Mouse (Mus musculus) hindbrain, embryonic 14.5 days (tissue): Measurements from ENCODE around the gene Srsf12. TPM values are rescaled to one million over a fixed set of nuclear protein-coding genes. Genes with fewer than 3 reads are reported as not detected.

Experiments used
- ATAC-seq: fragments of 200-750 bp; cut with Nextera tagmentation; 2 replicates; pipeline ENCODE4 v1.8.0; 2017; ENCODE audit warnings: moderate number of reproducible peaks, mild to moderate bottlenecking, moderate TSS enrichment, moderate library complexity; ENCODE audit not compliant: low FRiP score
- DNase-seq: peaks from one replicate; pipeline ENCODE4 v3.0.0-alpha.2; 2015; ENCODE audit warnings: low spot score
- H3K27ac ChIP-seq: fragments of 300-500 bp; sonication (generic); 2 replicates; pipeline ENCODE4 v1.5.1; 2014; ENCODE audit warnings: mild to moderate bottlenecking, moderate library complexity
- H3K27me3 ChIP-seq: fragments of 300-500 bp; sonication (generic); 2 replicates; pipeline ENCODE4 v1.6.1; 2014; ENCODE audit warnings: mild to moderate bottlenecking, low read length, mixed read lengths; ENCODE audit not compliant: control insufficient read depth, insufficient read depth
- H3K36me3 ChIP-seq: fragments of 300-500 bp; sonication (generic); replicated peaks from 2 replicates; pipeline ENCODE4 v1.6.1; 2014; ENCODE audit not compliant: control insufficient read depth, insufficient read depth
- H3K4me1 ChIP-seq: fragments of 300-500 bp; sonication (generic); replicated peaks from 2 replicates; pipeline ENCODE4 v1.6.1; 2014; ENCODE audit warnings: antibody characterized with exemption, low read length, mixed read lengths; ENCODE audit not compliant: control insufficient read depth, insufficient read depth
- H3K4me2 ChIP-seq: fragments of 300-500 bp; sonication (generic); replicated peaks from 2 replicates; pipeline ENCODE4 v1.6.1; 2014; ENCODE audit warnings: mild to moderate bottlenecking, moderate library complexity
- H3K4me3 ChIP-seq: fragments of 300-500 bp; sonication (generic); replicated peaks from 2 replicates; pipeline ENCODE4 v1.5.1; 2014; ENCODE audit warnings: mild to moderate bottlenecking, low read length
- H3K9ac ChIP-seq: fragments of 300-500 bp; sonication (generic); 2 replicates; pipeline ENCODE4 v1.6.1; 2014
- H3K9me3 ChIP-seq: fragments of 300-500 bp; sonication (generic); 2 replicates; pipeline ENCODE4 v1.6.1; 2016; ENCODE audit warnings: low read length; ENCODE audit not compliant: control insufficient read depth
- WGBS: fragments of 180-500 bp; shearing (Covaris S2); extraction: QIAGEN DNeasy Blood & Tissue Kit; methylation state at CpG from one replicate; pipeline ENCODE4 v1.1.7; 2014; 5-methylcytosine and 5-hydroxymethylcytosine counted together
- polyA plus RNA-seq: library from polyadenylated mRNA; unstranded; fragments of >200 nt; fragmentation: Nextera tagmentation; extraction: Ambion mirVana; gene quantifications from 2 replicates; pipeline ENCODE4 v1.2.1, GENCODE M21; 2014

Srsf12 gene
- polyA plus RNA-seq, 1 experiment from 2014 or later: 68.5 TPM

DNA sequence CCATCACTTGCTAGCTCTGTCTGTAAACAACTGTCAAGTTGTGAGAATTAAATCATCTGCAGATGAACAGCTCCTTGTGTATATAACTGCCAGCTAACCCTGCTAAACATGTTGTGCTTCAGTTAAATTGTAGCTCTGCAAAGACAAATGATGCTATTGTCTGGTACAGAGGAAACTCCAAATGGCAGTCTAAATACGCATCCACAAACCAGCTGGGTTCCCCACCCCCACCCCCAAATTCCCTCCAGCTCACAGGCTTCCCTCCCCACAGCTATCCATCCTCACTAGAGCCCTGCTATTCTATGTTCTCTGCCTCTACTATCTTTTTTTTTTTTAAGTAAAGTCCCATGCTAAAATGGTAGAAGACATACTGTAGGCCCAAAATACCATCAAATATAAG, 13.1 kb downstream of the Srsf12 start:
- no peak for DNase-seq
- Histone ChIP-seq H3K4me3 (no peak overlapping the region), H3K9me3 (no peaks in the 10 kb centered on the region), H3K27me3 (no peaks in the 10 kb centered on the region), H3K4me2 (no peak overlapping the region), H3K4me1 (no peaks in the 10 kb centered on the region), H3K27ac (no peak overlapping the region), H3K9ac (no peak overlapping the region), H3K36me3 (peaks cover 12% of the 10 kb centered on the region)
- WGBS: 74% methylated on average over 1 of the region's 1 CpGs
- no peak for ATAC-seq

DNA sequence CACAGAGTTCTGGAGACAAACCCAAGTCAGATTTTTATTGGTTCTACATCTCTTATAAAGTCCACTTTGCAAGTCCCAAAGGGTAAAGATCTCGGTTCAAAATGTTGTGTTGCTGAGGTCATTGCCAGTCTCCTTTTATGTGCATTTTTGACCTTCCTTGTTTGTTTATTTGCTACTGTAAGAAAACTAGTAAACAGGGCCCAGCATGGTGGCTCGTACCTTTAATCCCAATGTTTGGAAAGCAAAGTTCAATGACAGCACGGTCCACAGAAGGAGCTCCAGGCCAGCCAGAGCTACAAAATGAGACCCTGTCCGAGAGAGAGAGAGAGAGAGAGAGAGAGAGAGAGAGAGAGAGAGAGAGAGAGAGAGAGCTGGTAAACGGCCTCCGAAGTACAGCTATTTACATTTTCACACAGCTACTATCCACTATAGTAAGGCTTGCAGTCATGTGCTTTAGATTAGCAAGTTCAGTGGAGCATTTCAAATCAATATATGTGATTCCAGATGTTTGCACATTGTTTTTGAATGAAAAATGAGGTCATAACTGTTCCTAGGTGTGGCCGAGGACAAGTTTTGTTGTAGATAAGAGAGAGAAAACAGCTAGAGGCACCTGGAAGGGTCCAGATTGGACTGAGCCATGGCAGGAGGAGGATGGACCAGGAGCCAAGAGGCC, 15.3 kb downstream of the Srsf12 start:
- H3K4me1 ChIP-seq: no peaks in the 10 kb centered on the region
- 75% methylated on average over 7 of the region's 7 CpGs for WGBS

DNA sequence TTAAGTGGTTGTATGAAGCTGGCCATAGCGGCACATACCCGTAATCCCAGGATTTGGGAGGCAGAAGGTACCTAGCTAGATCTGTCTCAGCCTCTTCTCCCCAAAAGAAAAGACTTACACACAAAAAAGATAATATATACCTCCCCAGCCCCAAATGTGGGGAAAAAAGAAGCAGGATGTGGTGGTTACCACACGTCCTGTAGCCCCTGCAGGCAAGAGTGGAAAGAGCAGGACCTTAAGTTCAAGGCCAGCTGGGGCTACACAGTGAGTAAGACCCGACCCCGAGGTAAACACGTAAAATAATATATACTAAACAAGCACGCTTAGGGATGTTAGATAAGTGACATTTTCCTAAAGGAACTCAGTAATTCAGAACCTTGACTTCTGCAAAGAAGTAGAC, 18.4 kb downstream of the Srsf12 start:
- Histone ChIP-seq H3K36me3 (peaks cover 34% of the 10 kb centered on the region), H3K4me3 (no peak overlapping the region), H3K4me2 (no peak overlapping the region), H3K4me1 (no peaks in the 10 kb centered on the region), H3K27ac (no peak overlapping the region), H3K27me3 (no peaks in the 10 kb centered on the region), H3K9me3 (no peaks in the 10 kb centered on the region), H3K9ac (no peak overlapping the region)
- no peak for ATAC-seq
- WGBS: 87% methylated on average over 7 of the region's 7 CpGs
- no peak for DNase-seq

More for the DNA sequence above, 15.3 kb downstream of the Srsf12 start:
- H3K36me3 ChIP-seq: peaks cover 17% of the 10 kb centered on the region
- H3K4me3 ChIP-seq: no peak overlapping the region
- H3K27ac ChIP-seq: no peak overlapping the region
- no peak overlapping the region for H3K9ac ChIP-seq
- H3K9me3 ChIP-seq: no peaks in the 10 kb centered on the region
- ATAC-seq (no peak), DNase-seq (no peak)
- H3K4me2 ChIP-seq: no peak overlapping the region
- no peaks in the 10 kb centered on the region for H3K27me3 ChIP-seq

DNA sequence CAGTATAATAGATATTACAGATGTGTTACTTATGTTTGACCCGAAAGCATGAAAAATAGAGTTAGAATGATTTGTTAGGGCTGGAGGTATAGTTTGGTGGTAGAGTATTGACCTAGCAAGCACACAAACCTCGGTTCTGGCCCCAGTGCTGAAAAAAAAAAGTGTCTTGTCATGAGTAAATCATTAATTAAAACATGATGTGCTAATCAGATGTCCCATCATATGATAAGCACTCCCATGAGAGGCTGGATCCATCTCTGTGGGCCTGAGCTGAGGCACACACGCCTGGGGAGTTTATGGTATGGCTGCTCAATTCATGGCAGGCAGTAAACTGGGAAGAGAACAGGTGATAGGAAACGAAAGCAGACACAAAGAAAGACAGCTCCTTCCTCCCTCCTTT, 20.8 kb downstream of the Srsf12 start:
- no peaks in the 10 kb centered on the region for H3K27me3 ChIP-seq
- ATAC-seq: no peak
- H3K4me3 ChIP-seq: no peak overlapping the region
- no peak overlapping the region for H3K27ac ChIP-seq
- H3K4me1 ChIP-seq: no peaks in the 10 kb centered on the region
- no peak for DNase-seq
- H3K9ac ChIP-seq: no peak overlapping the region
- no peaks in the 10 kb centered on the region for H3K9me3 ChIP-seq
- 80% methylated on average over 4 of the region's 4 CpGs for WGBS
- H3K4me2 ChIP-seq: no peak overlapping the region
- H3K36me3 ChIP-seq: peaks cover 41% of the 10 kb centered on the region

DNA sequence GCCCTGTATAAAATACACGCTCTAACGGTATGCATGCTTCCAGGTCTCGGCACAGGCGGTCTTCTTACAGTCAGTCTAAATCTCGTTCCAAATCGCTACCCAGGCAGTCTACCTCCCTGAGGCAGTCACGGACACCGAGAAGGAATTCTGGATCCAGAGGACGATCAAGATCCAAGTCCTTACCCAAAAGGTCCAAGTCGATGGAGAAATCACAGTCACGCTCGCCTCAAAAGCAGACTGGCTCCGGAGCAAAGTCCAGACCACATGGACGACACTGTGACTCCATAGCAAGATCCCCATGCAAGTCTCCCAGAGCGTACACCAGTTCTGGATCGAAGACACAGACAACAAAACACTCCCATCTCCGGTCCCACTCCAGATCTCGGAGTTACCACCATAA, 22.1 kb downstream of the Srsf12 start:
- no peak for ATAC-seq
- 93% methylated on average over 18 of the region's 18 CpGs for WGBS
- no peak for DNase-seq
- no peak overlapping the region for H3K4me3 ChIP-seq
- no peaks in the 10 kb centered on the region for H3K9me3 ChIP-seq
- H3K27ac ChIP-seq: no peak overlapping the region
- peaks cover 38% of the 10 kb centered on the region for H3K36me3 ChIP-seq
- no peaks in the 10 kb centered on the region for H3K27me3 ChIP-seq
- no peaks in the 10 kb centered on the region for H3K4me1 ChIP-seq
- no peak overlapping the region for H3K4me2 ChIP-seq
- no peak overlapping the region for H3K9ac ChIP-seq

DNA sequence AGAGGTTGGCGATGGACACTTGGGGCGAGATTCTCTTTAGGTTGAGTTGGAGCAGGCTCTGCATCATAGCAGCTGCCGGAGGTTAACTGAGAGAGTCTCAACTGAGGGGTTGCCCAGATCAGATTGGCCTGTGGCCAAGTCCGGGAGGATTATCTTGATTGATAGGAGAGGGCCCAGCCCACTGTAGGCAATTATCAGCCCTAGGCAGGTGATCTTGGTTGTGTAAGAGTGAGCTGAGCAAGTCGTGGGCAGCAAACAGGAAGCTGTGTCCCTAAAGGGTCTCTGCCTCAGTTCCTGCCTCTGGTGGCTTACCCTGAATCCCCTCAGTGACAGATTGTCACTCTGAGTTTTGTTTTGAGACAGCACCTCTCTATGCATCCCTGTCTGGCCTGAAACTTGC, 33.7 kb downstream of the Srsf12 start:
- Histone ChIP-seq H3K4me1 (peaks cover 13% of the 10 kb centered on the region), H3K36me3 (peaks cover 39% of the 10 kb centered on the region), H3K27me3 (no peaks in the 10 kb centered on the region), H3K4me3 (no peak overlapping the region), H3K27ac (no peak overlapping the region), H3K4me2 (no peak overlapping the region), H3K9me3 (no peaks in the 10 kb centered on the region), H3K9ac (no peak overlapping the region)
- DNase-seq: no peak
- ATAC-seq: no peak
- WGBS: 65% methylated on average over 5 of the region's 5 CpGs

DNA sequence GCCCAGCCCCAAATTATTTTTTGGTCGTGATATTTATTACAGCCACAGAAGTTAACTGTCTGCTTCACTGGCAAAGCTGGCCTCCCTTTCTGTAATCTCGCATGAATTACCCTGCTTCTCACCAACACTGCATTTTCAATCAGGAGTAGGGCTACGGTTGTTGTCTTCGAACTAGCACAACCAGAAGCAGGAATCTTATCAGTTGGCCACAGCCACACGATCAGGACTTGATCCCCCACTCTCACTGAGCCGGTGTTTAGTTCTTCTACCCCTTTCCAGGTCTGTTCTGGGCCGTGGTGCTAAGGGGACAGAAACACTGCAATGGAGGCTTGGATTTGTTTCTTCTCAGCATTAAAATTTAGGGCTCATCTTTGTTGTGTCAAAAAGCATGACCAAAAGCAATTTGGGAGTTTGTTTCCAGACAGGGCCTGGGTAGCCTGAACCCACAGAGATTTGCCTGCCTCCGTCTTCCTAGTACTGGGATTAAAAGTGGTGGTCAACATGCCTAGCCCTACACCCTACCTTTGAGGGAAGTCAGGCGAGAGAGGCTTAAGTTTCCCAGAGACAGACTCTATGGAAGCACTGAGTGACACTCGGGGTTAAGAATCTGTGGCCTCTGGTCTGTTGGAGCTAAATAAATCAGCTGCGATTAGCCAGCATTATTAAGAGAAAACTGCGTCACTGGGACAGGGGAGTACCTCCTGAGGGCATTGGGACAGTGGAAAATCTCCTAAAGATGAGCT, 34.4 kb downstream of the Srsf12 start:
- no peaks in the 10 kb centered on the region for H3K27me3 ChIP-seq
- H3K9ac ChIP-seq: no peak overlapping the region
- H3K27ac ChIP-seq: no peak overlapping the region
- H3K9me3 ChIP-seq: no peaks in the 10 kb centered on the region
- no peak overlapping the region for H3K4me2 ChIP-seq
- H3K4me1 ChIP-seq: peaks cover 13% of the 10 kb centered on the region
- no peak overlapping the region for H3K4me3 ChIP-seq
- H3K36me3 ChIP-seq: peaks cover 39% of the 10 kb centered on the region
- ATAC-seq: no peak
- DNase-seq: no peak
- WGBS: 84% methylated on average over 12 of the region's 12 CpGs

DNA sequence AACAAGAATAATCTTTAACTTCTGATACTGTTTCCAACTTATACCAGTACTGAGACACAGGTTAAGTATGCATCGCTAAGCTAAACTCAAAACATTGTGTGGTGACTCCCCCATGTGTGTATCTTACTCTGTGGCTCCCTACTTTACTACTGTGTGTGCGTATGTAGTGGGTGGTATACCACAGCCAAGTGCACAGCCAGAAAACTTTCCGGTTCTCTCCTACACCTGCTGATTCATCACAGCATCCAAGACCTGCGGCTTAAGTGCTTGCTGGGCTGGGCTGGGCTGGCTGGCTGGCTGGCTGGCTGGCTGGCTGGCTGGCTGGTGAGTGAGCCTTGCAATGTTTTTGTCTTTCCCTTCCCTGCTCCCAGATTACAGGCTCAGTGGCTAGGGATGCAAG, 35.1 kb downstream of the Srsf12 start:
- no peak for DNase-seq
- Histone ChIP-seq H3K9me3 (no peaks in the 10 kb centered on the region), H3K4me1 (peaks cover 13% of the 10 kb centered on the region), H3K4me2 (no peak overlapping the region), H3K27ac (no peak overlapping the region), H3K36me3 (peaks cover 39% of the 10 kb centered on the region), H3K4me3 (no peak overlapping the region), H3K27me3 (no peaks in the 10 kb centered on the region), H3K9ac (no peak overlapping the region)
- ATAC-seq: no peak
- 91% methylated on average over 4 of the region's 4 CpGs for WGBS

DNA sequence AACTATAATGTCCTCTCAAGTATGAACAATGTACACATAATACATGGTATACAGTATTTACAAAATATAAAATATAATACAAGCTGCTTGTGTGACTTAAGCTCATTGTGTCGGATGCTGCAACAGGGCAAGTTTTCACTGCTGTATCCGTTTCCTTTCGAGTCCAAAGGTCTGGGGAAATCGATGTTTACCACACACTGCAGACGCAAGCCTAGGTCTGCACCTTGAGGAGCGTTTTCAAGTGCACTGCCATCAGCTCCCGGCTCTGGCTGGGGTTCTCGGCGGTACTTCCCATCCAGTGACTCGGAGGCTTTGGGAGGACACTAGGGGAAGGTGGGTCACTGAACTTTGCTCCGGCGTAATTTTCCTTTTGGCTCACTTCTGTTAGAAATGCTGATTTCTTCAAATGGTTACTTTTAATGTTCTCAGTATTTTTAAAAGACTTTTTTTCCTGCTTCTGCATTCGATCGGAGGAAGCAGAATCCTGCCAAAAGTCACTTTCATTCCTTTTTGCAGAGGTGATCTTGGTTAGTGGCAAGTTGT, 37.1 kb downstream of the Srsf12 start:
- Histone ChIP-seq H3K27ac (no peak overlapping the region), H3K4me2 (peak overlapping the region; percentile 68), H3K9me3 (no peaks in the 10 kb centered on the region), H3K27me3 (no peaks in the 10 kb centered on the region), H3K4me1 (peaks cover 13% of the 10 kb centered on the region), H3K4me3 (no peak overlapping the region), H3K36me3 (peaks cover 39% of the 10 kb centered on the region), H3K9ac (no peak overlapping the region)
- ATAC-seq (no peak), DNase-seq (no peak)
- 92% methylated on average over 14 of the region's 14 CpGs for WGBS
